Mouse (Mus musculus): ENCODE measurements at regions not wholly inside any gene's neighbourhood (a gene's known extent, or its start where the extent isn't known, plus 50 kb on each side); places are given as distances from the start of the nearest gene placed in this dataset.

GRCm38 (mm10) chr2:167774806-167775179 lies 85.2 kb upstream of the Tmem189 start:
- no peaks in the 10 kb centered on the region; the same call in 1 of the 2 replicates for H3K4me1 ChIP-seq (ENCODE audit: insufficient read depth)
- H3K27ac ChIP-seq (ENCODE audit: low read depth, low read length): no peak overlapping the region
- WGBS: 32% methylated on average over 10 of the region's 10 CpGs

DNA sequence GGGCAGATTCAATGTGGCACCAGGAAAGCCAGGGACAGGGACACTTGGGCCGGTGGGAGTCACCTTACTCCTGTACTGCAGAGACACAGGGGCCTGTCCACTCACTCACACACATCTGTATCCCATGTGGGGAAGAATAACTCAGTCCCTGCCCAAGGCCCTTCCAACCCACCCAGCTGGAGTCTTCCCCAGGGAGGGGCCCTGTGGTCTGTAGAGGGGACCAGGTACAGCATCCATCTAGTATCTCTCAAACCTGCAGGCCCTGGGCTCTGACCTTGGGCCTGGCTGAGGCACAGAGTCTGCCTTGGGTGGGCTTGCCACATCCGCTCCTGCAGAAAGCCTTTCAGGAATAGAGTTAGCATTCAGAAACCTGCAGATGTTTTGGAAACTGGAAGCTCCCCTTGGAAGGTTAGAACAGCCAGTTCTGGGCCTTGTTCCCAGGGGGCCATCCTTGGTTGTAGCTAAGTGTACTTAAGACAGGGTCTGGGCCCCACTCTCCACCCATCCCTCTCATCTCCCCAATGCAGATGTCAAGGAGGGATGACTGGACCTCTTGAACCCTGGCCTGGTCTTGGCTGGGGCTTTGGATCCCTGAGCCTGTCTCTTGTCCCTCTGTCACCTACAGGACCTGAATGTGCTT lies 84.7 kb upstream of the Tmem189 start:
- H3K9ac ChIP-seq: no peak overlapping the region
- H3K36me3 ChIP-seq (ENCODE audit: insufficient read depth): no peaks in the 10 kb centered on the region
- WGBS: 85% methylated on average over 2 of the region's 2 CpGs
- no peak overlapping the region for H3K27ac ChIP-seq (ENCODE audit: low read depth, low read length)
- no peak overlapping the region for H3K4me2 ChIP-seq (ENCODE audit: low read depth)
- no peaks in the 10 kb centered on the region; the same call in 1 of the 2 replicates for H3K4me1 ChIP-seq (ENCODE audit: insufficient read depth)
- H3K9me3 ChIP-seq (ENCODE audit: low read length): no peaks in the 10 kb centered on the region
- H3K4me3 ChIP-seq (ENCODE audit: low read depth, low read length): no peak overlapping the region
- ATAC-seq (no peak), DNase-seq (no peak)
- TF ChIP-seq CTCF (IDR thresholded peaks at IDR 0.05; ENCODE audit: low read depth): no peak
- H3K27me3 ChIP-seq (ENCODE audit: insufficient read depth, low read length): no peaks in the 10 kb centered on the region

More at GRCm38 (mm10) chr2:167774806-167775179, 85.2 kb upstream of the Tmem189 start:
- Histone ChIP-seq H3K9me3 (ENCODE audit: low read length) (no peaks in the 10 kb centered on the region), H3K36me3 (ENCODE audit: insufficient read depth) (no peaks in the 10 kb centered on the region), H3K27me3 (ENCODE audit: insufficient read depth, low read length) (no peaks in the 10 kb centered on the region), H3K4me2 (ENCODE audit: low read depth) (no peak overlapping the region), H3K4me3 (ENCODE audit: low read depth, low read length) (no peak overlapping the region), H3K9ac (no peak overlapping the region)
- DNase-seq (no peak), ATAC-seq (no peak)
- no peak for TF ChIP-seq CTCF (IDR thresholded peaks at IDR 0.05; ENCODE audit: low read depth)

GRCm38 (mm10) chr2:167772834-167773233 lies 83.2 kb upstream of the Tmem189 start:
- no peak for DNase-seq
- Histone ChIP-seq H3K9me3 (ENCODE audit: low read length) (no peaks in the 10 kb centered on the region), H3K27ac (ENCODE audit: low read depth, low read length) (no peak overlapping the region), H3K4me3 (ENCODE audit: low read depth, low read length) (no peak overlapping the region), H3K4me2 (ENCODE audit: low read depth) (no peak overlapping the region), H3K36me3 (ENCODE audit: insufficient read depth) (no peaks in the 10 kb centered on the region), H3K4me1 (ENCODE audit: insufficient read depth) (no peaks in the 10 kb centered on the region; the same call in 1 of the 2 replicates), H3K27me3 (ENCODE audit: insufficient read depth, low read length) (no peaks in the 10 kb centered on the region), H3K9ac (no peak overlapping the region)
- 96% methylated on average over 5 of the region's 5 CpGs for WGBS
- ATAC-seq: no peak
- TF ChIP-seq CTCF (IDR thresholded peaks at IDR 0.05; ENCODE audit: low read depth): no peak

DNA sequence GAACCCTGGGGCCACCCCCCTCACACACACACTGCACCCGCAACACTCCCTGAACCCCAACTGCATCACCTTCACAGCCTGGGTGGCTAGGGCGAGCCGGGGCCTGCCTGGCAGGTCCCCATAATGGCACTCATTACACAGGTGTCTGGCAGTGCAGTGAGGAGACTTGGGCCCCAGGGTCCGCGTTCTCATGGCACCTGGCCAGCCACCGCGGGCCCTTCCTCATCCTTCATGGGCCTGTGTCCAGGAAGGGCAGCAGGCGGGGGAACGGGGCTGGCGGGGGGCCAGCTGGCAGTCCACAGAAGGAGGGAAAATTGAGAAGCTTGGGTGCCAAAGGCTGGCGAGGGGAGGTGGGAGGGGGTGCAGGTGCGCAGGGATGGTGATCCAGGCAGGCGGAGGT lies 78.3 kb upstream of the Tmem189 start:
- no peaks in the 10 kb centered on the region for H3K4me1 ChIP-seq (ENCODE audit: insufficient read depth)
- TF ChIP-seq CTCF (IDR thresholded peaks at IDR 0.05; ENCODE audit: low read depth): no peak
- H3K27me3 ChIP-seq (ENCODE audit: insufficient read depth, low read length): no peaks in the 10 kb centered on the region
- no peak overlapping the region for H3K4me2 ChIP-seq (ENCODE audit: low read depth)
- no peak overlapping the region for H3K4me3 ChIP-seq (ENCODE audit: low read depth, low read length)
- no peaks in the 10 kb centered on the region for H3K36me3 ChIP-seq (ENCODE audit: insufficient read depth)
- H3K9ac ChIP-seq: no peak overlapping the region
- DNase-seq: peak; percentile 48
- ATAC-seq: no peak; the same call in 1 of the 2 replicates
- 25% methylated on average over 13 of the region's 13 CpGs for WGBS
- no peak overlapping the region for H3K27ac ChIP-seq (ENCODE audit: low read depth, low read length)
- no peaks in the 10 kb centered on the region for H3K9me3 ChIP-seq (ENCODE audit: low read length)

- Histone ChIP-seq H3K27me3 (ENCODE audit: insufficient read depth, low read length) (no peaks in the 10 kb centered on the region), H3K4me1 (ENCODE audit: insufficient read depth) (no peaks in the 10 kb centered on the region), H3K9ac (no peak overlapping the region), H3K9me3 (ENCODE audit: low read length) (no peaks in the 10 kb centered on the region), H3K27ac (ENCODE audit: low read depth, low read length) (no peak overlapping the region), H3K36me3 (ENCODE audit: insufficient read depth) (no peaks in the 10 kb centered on the region), H3K4me2 (ENCODE audit: low read depth) (no peak overlapping the region), H3K4me3 (ENCODE audit: low read depth, low read length) (no peak overlapping the region)
- no peak for TF ChIP-seq CTCF (IDR thresholded peaks at IDR 0.05; ENCODE audit: low read depth)
- DNase-seq: no peak
- 80% methylated on average over 8 of the region's 8 CpGs for WGBS
- no peak for ATAC-seq
Observed at GRCm38 (mm10) chr2:167767371-167767770, 77.7 kb upstream of the Tmem189 start.

DNA sequence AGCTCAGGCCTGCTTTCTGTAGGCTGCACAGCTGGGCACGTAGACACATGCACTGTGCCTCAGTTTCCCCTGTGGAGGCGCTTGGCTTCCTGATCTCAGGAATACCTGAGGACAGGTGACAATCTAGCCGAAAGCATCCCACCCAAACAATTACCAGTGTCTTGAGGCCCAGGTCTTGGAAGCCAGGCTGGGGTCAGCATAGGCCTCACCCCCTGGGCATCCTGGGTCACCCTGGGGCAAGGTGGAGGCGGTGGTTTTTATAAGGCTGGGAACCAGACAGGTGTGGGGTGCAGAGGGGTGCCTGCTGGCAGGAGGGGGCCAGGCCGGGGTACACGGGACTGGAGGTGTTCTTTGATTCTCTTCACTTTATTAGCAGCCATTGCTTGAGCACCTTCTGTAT lies 76.2 kb upstream of the Tmem189 start:
- 92% methylated on average over 6 of the region's 6 CpGs for WGBS
- no peaks in the 10 kb centered on the region for H3K4me1 ChIP-seq (ENCODE audit: insufficient read depth)
- no peak for DNase-seq
- no peak for TF ChIP-seq CTCF (IDR thresholded peaks at IDR 0.05; ENCODE audit: low read depth)
- H3K27ac ChIP-seq (ENCODE audit: low read depth, low read length): no peak overlapping the region
- no peaks in the 10 kb centered on the region for H3K36me3 ChIP-seq (ENCODE audit: insufficient read depth)
- H3K4me2 ChIP-seq (ENCODE audit: low read depth): no peak overlapping the region
- H3K27me3 ChIP-seq (ENCODE audit: insufficient read depth, low read length): no peaks in the 10 kb centered on the region
- no peak overlapping the region for H3K4me3 ChIP-seq (ENCODE audit: low read depth, low read length)
- no peak for ATAC-seq
- H3K9ac ChIP-seq: no peak overlapping the region
- H3K9me3 ChIP-seq (ENCODE audit: low read length): no peaks in the 10 kb centered on the region

DNA sequence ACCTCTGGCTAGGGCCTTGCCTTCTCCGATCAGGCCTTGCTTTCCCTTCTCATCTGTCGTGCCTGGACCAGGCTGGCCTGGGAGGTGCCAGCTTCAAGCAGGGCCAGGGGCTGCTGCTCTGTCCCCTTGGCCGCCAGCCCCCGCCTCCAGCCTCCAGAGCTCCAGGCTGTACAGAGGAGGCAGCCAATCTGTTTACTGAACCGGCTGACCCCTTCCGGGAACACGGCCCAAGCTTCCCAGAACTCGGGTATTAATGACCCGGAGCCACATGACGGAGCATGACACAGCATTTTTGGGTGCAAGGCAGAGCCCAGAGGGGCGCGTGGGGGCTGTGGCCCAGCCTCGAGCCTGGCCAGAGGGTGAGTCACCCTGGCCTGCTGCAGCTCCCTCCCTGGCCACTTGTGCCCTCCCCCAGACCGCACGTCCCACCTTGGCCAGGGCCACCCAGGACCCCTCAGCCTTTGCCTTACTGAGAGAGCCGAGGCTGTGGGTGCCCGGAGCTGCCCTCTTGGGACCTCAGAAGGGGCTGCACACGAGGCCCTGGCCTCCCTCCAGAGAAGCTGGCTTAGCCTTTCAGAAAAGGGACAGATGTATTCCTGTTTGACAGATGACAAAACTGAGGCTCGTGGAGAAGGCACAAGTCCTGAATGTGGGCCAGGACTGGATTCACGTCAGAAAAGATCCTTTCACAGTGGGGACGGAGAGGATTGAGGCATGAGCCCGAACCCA lies 75.6 kb upstream of the Tmem189 start:
- no peaks in the 10 kb centered on the region for H3K27me3 ChIP-seq (ENCODE audit: insufficient read depth, low read length)
- peak; percentile 89 for ATAC-seq
- WGBS: 30% methylated on average over 22 of the region's 22 CpGs
- H3K4me2 ChIP-seq (ENCODE audit: low read depth): no peak overlapping the region
- no peak overlapping the region for H3K4me3 ChIP-seq (ENCODE audit: low read depth, low read length)
- no peak overlapping the region for H3K9ac ChIP-seq
- no peaks in the 10 kb centered on the region for H3K9me3 ChIP-seq (ENCODE audit: low read length)
- peak; percentile 70 for DNase-seq
- no peak for TF ChIP-seq CTCF (IDR thresholded peaks at IDR 0.05; ENCODE audit: low read depth)
- no peaks in the 10 kb centered on the region for H3K36me3 ChIP-seq (ENCODE audit: insufficient read depth)
- H3K4me1 ChIP-seq (ENCODE audit: insufficient read depth): no peaks in the 10 kb centered on the region
- H3K27ac ChIP-seq (ENCODE audit: low read depth, low read length): no peak overlapping the region
